Mouse (Mus musculus): ENCODE measurements at regions not wholly inside any gene's neighbourhood (a gene's known extent, or its start where the extent isn't known, plus 50 kb on each side); places are given as distances from the start of the nearest gene placed in this dataset.

DNA sequence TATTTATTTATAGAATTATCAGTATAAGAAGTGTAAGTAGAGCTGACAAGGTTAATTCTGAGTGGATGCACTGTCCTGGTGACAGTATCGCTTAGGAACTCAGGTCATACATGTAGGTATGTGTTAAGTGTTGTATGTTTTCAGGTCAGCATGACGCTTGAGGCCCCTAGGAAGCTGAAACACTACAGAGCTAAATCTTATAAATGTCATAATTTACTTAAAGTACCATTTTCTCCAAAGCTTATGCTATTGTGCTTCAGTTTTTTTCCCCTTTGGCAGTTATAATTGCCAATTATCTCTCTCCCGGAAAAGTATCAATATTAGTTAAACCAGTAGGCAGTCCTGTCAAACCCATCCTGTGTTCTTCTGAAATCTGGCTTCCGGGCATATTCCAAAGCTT lies 110.3 kb downstream of the Alg10b start:
- in situ Hi-C loops (cut with MboI; ENCODE audit: low pct_ligation_motif_present, low pct_unique_long_range_greater_than_20kb, low sequenced_read_pairs) = no loop called here

GRCm38 (mm10) chr15:90335506-90335905 lies 111.4 kb downstream of the Alg10b start:
- Histone ChIP-seq H3K9ac (ENCODE audit: insufficient read depth, low read depth) (no peak overlapping the region), H3K4me1 (ENCODE audit: control insufficient read depth in 1 of 2, insufficient read depth in 2 of 2) (no peaks in the 10 kb centered on the region), H3K36me3 (replicated peaks in 1 of 2; ENCODE audit: control insufficient read depth in 1 of 2, insufficient read depth in 1 of 2, low read length in 1 of 2) (no peaks in the 10 kb centered on the region), H3K79me2 (replicated peaks; ENCODE audit: control insufficient read depth, extremely low read depth, insufficient read depth, poor library complexity, severe bottlenecking) (no peaks in the 10 kb centered on the region), H3K27me3 (replicated peaks) (no peaks in the 10 kb centered on the region), H3K9me3 (replicated peaks; ENCODE audit: low read length) (peaks cover 28% of the 10 kb centered on the region), H3K27ac (ENCODE audit: insufficient read depth, low read depth) (no peak overlapping the region), H3K4me3 (replicated peaks in 1 of 3; ENCODE audit: low read depth in 2 of 3, low read length in 2 of 3, poor library complexity in 1 of 3) (no peak overlapping the region), H3K4me2 (ENCODE audit: insufficient read depth, low read depth, poor library complexity, severe bottlenecking) (no peak overlapping the region)
- dilution Hi-C loops (cut with MboI; ENCODE audit: extremely low pct_ligation_motif_present, extremely low pct_unique_long_range_greater_than_20kb, low sequenced_read_pairs) = no loop called here
- in situ Hi-C loops (cut with MboI; ENCODE audit: low pct_ligation_motif_present, low pct_unique_long_range_greater_than_20kb, low sequenced_read_pairs) = no loop called here
- DNase-seq (ENCODE audit: extremely low read depth) = no peak
- TF ChIP-seq ZC3H11A (IDR thresholded peaks at IDR 0.05; ENCODE audit: low read depth, low read length) (no peak), ETS1 (conservative IDR thresholded peaks at IDR 0.05; ENCODE audit: low read depth, low read length) (no peak), ZKSCAN1 (IDR thresholded peaks at IDR 0.05; ENCODE audit: borderline replicate concordance, low read depth, low read length) (no peak), JUND (conservative IDR thresholded peaks at IDR 0.05; ENCODE audit: low read depth, low read length) (no peak), NRF1 (IDR thresholded peaks at IDR 0.05; ENCODE audit: low read depth, low read length) (no peak), E2F4 (IDR thresholded peaks at IDR 0.05; ENCODE audit: insufficient replicate concordance, low read depth, low read length) (no peak), CHD2 (IDR thresholded peaks at IDR 0.05; ENCODE audit: low read length) (no peak), UBTF (IDR thresholded peaks at IDR 0.05; ENCODE audit: low read depth, low read length) (no peak), USF1 (IDR thresholded peaks at IDR 0.05; ENCODE audit: low read depth, low read length) (no peak), USF2 (conservative IDR thresholded peaks at IDR 0.05; ENCODE audit: low read depth, low read length) (no peak), POLR2A (IDR thresholded peaks at IDR 0.05; ENCODE audit: low read depth, low read length) (no peak), SIN3A (IDR thresholded peaks at IDR 0.05; ENCODE audit: low read length) (no peak), HCFC1 (IDR thresholded peaks at IDR 0.05; ENCODE audit: low read depth, low read length) (no peak), MXI1 (IDR thresholded peaks at IDR 0.05; ENCODE audit: low read depth, low read length) (no peak), PAX5 (IDR thresholded peaks at IDR 0.05; ENCODE audit: low read length) (no peak)

More for the DNA sequence above, 110.3 kb downstream of the Alg10b start:
- no peak for TF ChIP-seq MXI1 (IDR thresholded peaks at IDR 0.05; ENCODE audit: low read depth, low read length)
- TF ChIP-seq HCFC1 (IDR thresholded peaks at IDR 0.05; ENCODE audit: low read depth, low read length) = no peak
- TF ChIP-seq TBP (conservative IDR thresholded peaks at IDR 0.05; ENCODE audit: low read depth, low read length) = no peak
- TF ChIP-seq MAX (IDR thresholded peaks at IDR 0.05; ENCODE audit: low read length) = no peak
- TF ChIP-seq EP300 (IDR thresholded peaks at IDR 0.05; ENCODE audit: low read length) = no peak
- TF ChIP-seq POLR2AphosphoS2 (IDR thresholded peaks at IDR 0.05; ENCODE audit: low read depth, low read length) = no peak
- no peak for TF ChIP-seq ELF1 (IDR thresholded peaks at IDR 0.05; ENCODE audit: low read depth, low read length)
- H3K27me3 ChIP-seq (replicated peaks) = no peaks in the 10 kb centered on the region
- no peaks in the 10 kb centered on the region for H3K79me2 ChIP-seq (replicated peaks; ENCODE audit: control insufficient read depth, extremely low read depth, insufficient read depth, poor library complexity, severe bottlenecking)
- H3K27ac ChIP-seq (ENCODE audit: insufficient read depth, low read depth) = no peak overlapping the region
- no peaks in the 10 kb centered on the region for H3K4me1 ChIP-seq (ENCODE audit: control insufficient read depth in 1 of 2, insufficient read depth in 2 of 2)
- no peak overlapping the region for H3K4me2 ChIP-seq (ENCODE audit: insufficient read depth, low read depth, poor library complexity, severe bottlenecking)
- no peaks in the 10 kb centered on the region for H3K36me3 ChIP-seq (replicated peaks in 1 of 2; ENCODE audit: control insufficient read depth in 1 of 2, insufficient read depth in 1 of 2, low read length in 1 of 2)
- no peak for DNase-seq (ENCODE audit: extremely low read depth)
- H3K4me3 ChIP-seq (replicated peaks in 1 of 3; ENCODE audit: low read depth in 2 of 3, low read length in 2 of 3, poor library complexity in 1 of 3) = no peak overlapping the region
- H3K9me3 ChIP-seq (replicated peaks; ENCODE audit: low read length) = peaks cover 23% of the 10 kb centered on the region
- dilution Hi-C loops (cut with MboI; ENCODE audit: extremely low pct_ligation_motif_present, extremely low pct_unique_long_range_greater_than_20kb, low sequenced_read_pairs) = no loop called here
- no peak overlapping the region for H3K9ac ChIP-seq (ENCODE audit: insufficient read depth, low read depth)

All from CH12.LX (cell line).